Mouse (Mus musculus): ENCODE results near the gene Pik3cg.

DNA sequence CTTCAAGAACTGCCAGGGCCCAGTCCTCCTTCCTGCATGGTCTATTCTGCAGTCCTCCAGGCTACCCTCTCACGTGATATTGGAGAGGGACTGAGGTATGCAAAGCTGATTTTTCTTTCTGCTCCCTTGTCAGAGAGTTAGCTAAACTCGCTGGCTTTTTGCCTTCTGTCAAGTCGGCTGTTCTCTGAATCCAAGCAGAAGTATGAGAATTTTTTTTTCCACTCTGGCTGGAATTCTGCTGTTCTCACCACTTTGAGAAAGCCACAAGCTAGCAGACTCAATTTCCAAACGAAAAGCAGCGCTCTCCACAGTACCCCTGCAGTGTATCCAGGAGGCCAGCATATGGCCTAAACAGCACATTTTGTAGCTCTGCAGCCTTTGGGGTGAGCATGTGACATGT, 30.0 kb upstream of the Pik3cg start:
- TF ChIP-seq POLR2A (IDR thresholded peaks at IDR 0.05; ENCODE audit: insufficient read depth, low read depth, low read length) (no peak), CTCF (IDR thresholded peaks at IDR 0.05) (no peak), EP300 (IDR thresholded peaks at IDR 0.05; ENCODE audit: insufficient read depth, low read depth, low read length) (no peak)

All from heart, adult 2 months (tissue).